Mouse (Mus musculus): Measurements from ENCODE around the gene Hmces.
"Not testable (repeated sequence)": the region's sequence is repeated elsewhere in the genome, so short reads cannot be mapped to it uniquely, and the experiment has no call there.

The Hmces gene

GRCm38 (mm10) chr6:87914326-87915102 lies 779 bp downstream of the Hmces start:
- DNase-seq (ENCODE audit: low spot score): no peak

GRCm38 (mm10) chr6:87915939-87916338 lies 2.2 kb downstream of the Hmces start:
- no peak for DNase-seq (ENCODE audit: low spot score)

- no peak for DNase-seq (ENCODE audit: low spot score)
These were observed 7.5 kb downstream of the Hmces start for GRCm38 (mm10) chr6:87921201-87921600.

GRCm38 (mm10) chr6:87923624-87924023 lies 9.9 kb downstream of the Hmces start:
- DNase-seq (ENCODE audit: low spot score): no peak

GRCm38 (mm10) chr6:87935037-87935436 lies 21.3 kb downstream of the Hmces start:
- no peak for DNase-seq (ENCODE audit: low spot score)

- no peak for DNase-seq (ENCODE audit: low spot score)
These were observed 23.5 kb downstream of the Hmces start for GRCm38 (mm10) chr6:87937178-87937788.

GRCm38 (mm10) chr6:87938941-87939340 lies 25.2 kb downstream of the Hmces start:
- no peak for DNase-seq (ENCODE audit: low spot score)

- no peak for DNase-seq (ENCODE audit: low spot score)
These were observed 28.4 kb downstream of the Hmces start for GRCm38 (mm10) chr6:87942179-87942578.

GRCm38 (mm10) chr6:87962457-87962856 lies 48.7 kb downstream of the Hmces start:
- not testable (repeated sequence) for DNase-seq (ENCODE audit: low spot score)

GRCm38 (mm10) chr6:87970041-87970440 lies 56.3 kb downstream of the Hmces start:
- no peak for DNase-seq (ENCODE audit: low spot score)

- no peak for DNase-seq (ENCODE audit: low spot score)
These were observed 66.0 kb downstream of the Hmces start for GRCm38 (mm10) chr6:87979728-87980127.

GRCm38 (mm10) chr6:87980374-87981029 lies 66.8 kb downstream of the Hmces start:
- DNase-seq (ENCODE audit: low spot score): no peak

GRCm38 (mm10) chr6:87981030-87981485 lies 67.3 kb downstream of the Hmces start:
- DNase-seq (ENCODE audit: low spot score): no peak

GRCm38 (mm10) chr6:87981547-87982256 lies 68.0 kb downstream of the Hmces start, which contains the start of gene H1fx:
Gene H1fx, minus strand, starts transcription at chr6:87981637.
- DNase-seq (ENCODE audit: low spot score): no peak

GRCm38 (mm10) chr6:87982506-87982905 lies 68.8 kb downstream of the Hmces start:
- DNase-seq (ENCODE audit: low spot score): no peak
